Comparison of ENCODE assay signal across 12 mouse cellular contexts in the genomic region with DNA sequence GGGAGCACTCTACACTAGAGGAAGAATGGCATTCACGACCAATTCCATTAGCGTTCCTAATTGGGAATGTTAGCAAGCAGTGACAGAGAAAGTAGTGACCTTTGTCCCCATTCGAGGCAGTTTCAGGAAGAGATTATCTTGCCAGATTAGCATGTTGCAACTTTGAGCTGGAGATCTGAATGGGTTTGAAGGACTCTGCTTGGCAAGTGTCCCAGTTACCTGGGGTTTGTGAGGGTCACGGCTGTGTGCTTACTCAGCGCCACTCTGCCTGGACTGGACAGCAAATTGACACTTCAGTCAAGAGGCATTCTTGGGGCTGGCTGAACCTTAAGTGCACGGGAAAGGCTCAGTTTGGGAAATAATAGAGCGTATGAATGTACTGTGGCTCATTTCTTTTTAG. TPM values are rescaled to one million over a fixed set of nuclear protein-coding genes. Genes with fewer than 3 reads are reported as not detected.
A peak's percentile ranks its signal among the peaks of the same experiment; 100 is the strongest.
DNase-seq lines count a peak whose midpoint lies in the region; ATAC-seq and TF ChIP-seq lines count a peak whose summit lies in the region.
"Had no signal": no experiment of that assay in that cellular context is flagged by ENCODE, and none has a peak within 500 bp of the region (broad histone marks: within the 10 kb centered on the region; RNA-seq: fewer than 3 reads in every experiment).

No protein-coding gene starts in this region.

- 23% methylated on average over 7 of the region's 7 CpGs for WGBS in hindbrain, postnatal 0 days
- WGBS in hindbrain, embryonic 14.5 days = 29% methylated on average over 7 of the region's 7 CpGs
- WGBS in forebrain, embryonic 16.5 days = 14% methylated on average over 7 of the region's 7 CpGs
- 19% methylated on average over 7 of the region's 7 CpGs for WGBS in lung, embryonic 15.5 days

- DNase-seq in hindbrain, postnatal 0 days (ENCODE audit: low spot score) = peak; percentile 32
- DNase-seq in hindbrain, embryonic 14.5 days (ENCODE audit: low spot score) = no peak
- peak; percentile 76 for DNase-seq in adrenal gland, adult 8-10 months
- DNase-seq in left cerebral cortex, postnatal 10 days (ENCODE audit: extremely low spot score in 1 of 2, low spot score in 2 of 2) = no peak
- DNase-seq in layer of hippocampus, postnatal 10 days (ENCODE audit: low spot score in 2 of 2) = no peak
- DNase-seq: thymus, postnatal 36 days had no signal

- H3K4me3 ChIP-seq in hindbrain, postnatal 0 days (ENCODE audit: low read length) = no peak overlapping the region
- H3K4me3 ChIP-seq in hindbrain, embryonic 14.5 days (replicated peaks; ENCODE audit: low read length) = no peak overlapping the region
- H3K4me3 ChIP-seq in forebrain, embryonic 16.5 days (replicated peaks; ENCODE audit: low read length) = no peak overlapping the region
- H3K4me3 ChIP-seq in lung, embryonic 15.5 days = no peak overlapping the region
- H3K4me3 ChIP-seq: left cerebral cortex, adult 2 months; neural tube, embryonic 12.5 days had no signal

- no peaks in the 10 kb centered on the region for H3K27me3 ChIP-seq in hindbrain, postnatal 0 days (ENCODE audit: insufficient read depth, low read length)
- H3K27me3 ChIP-seq in hindbrain, embryonic 14.5 days (ENCODE audit: control insufficient read depth, insufficient read depth, low read length) = no peaks in the 10 kb centered on the region
- no peaks in the 10 kb centered on the region for H3K27me3 ChIP-seq in forebrain, embryonic 16.5 days (replicated peaks; ENCODE audit: control insufficient read depth, insufficient read depth, low read length)
- H3K27me3 ChIP-seq in lung, embryonic 15.5 days = no peaks in the 10 kb centered on the region
- H3K27me3 ChIP-seq: neural tube, embryonic 12.5 days had no signal

- no peak overlapping the region for H3K4me2 ChIP-seq in hindbrain, postnatal 0 days (ENCODE audit: low read depth, low read length)
- no peak overlapping the region for H3K4me2 ChIP-seq in hindbrain, embryonic 14.5 days (replicated peaks)
- H3K4me2 ChIP-seq in forebrain, embryonic 16.5 days (ENCODE audit: low read length) = no peak overlapping the region
- H3K4me2 ChIP-seq in lung, embryonic 15.5 days = no peak overlapping the region
- H3K4me2 ChIP-seq: neural tube, embryonic 12.5 days had no signal

- H3K4me1 ChIP-seq in hindbrain, postnatal 0 days (ENCODE audit: insufficient read depth, low read length) = peaks cover 41% of the 10 kb centered on the region
- H3K4me1 ChIP-seq in hindbrain, embryonic 14.5 days (replicated peaks; ENCODE audit: control insufficient read depth, insufficient read depth, low read length) = peaks cover 68% of the 10 kb centered on the region
- peaks cover 75% of the 10 kb centered on the region for H3K4me1 ChIP-seq in forebrain, embryonic 16.5 days (replicated peaks; ENCODE audit: control insufficient read depth, insufficient read depth, low read length)
- H3K4me1 ChIP-seq in lung, embryonic 15.5 days = peaks cover 88% of the 10 kb centered on the region

- no peak for ATAC-seq in hindbrain, postnatal 0 days
- no peak for ATAC-seq in hindbrain, embryonic 14.5 days (ENCODE audit: low FRiP score)
- no peak for ATAC-seq in forebrain, embryonic 16.5 days
- ATAC-seq in lung, embryonic 15.5 days (ENCODE audit: borderline replicate concordance, extremely low read depth, low FRiP score, low TSS enrichment) = peak; percentile 53; the same call in 1 of the 2 replicates
- ATAC-seq in cerebellum, adult (ENCODE audit: insufficient number of reproducible peaks, low FRiP score, low TSS enrichment) = no peak

- intact Hi-C loops in left cerebral cortex, postnatal 10 days (cut with DNase I) = loop anchor here (5.0 kb wide), 1 partner anchor 326 kb away; no protein-coding TSS in a partner anchor

- TF ChIP-seq CTCF in hindbrain, postnatal 0 days (IDR thresholded peaks at IDR 0.05; ENCODE audit: low read depth) = no peak

- H3K36me3 ChIP-seq in hindbrain, postnatal 0 days (ENCODE audit: insufficient read depth, low read length) = no peaks in the 10 kb centered on the region
- H3K36me3 ChIP-seq in hindbrain, embryonic 14.5 days (replicated peaks; ENCODE audit: control insufficient read depth, insufficient read depth) = no peaks in the 10 kb centered on the region
- H3K36me3 ChIP-seq in forebrain, embryonic 16.5 days (ENCODE audit: control insufficient read depth, insufficient read depth) = no peaks in the 10 kb centered on the region
- H3K36me3 ChIP-seq in lung, embryonic 15.5 days = no peaks in the 10 kb centered on the region

- no peaks in the 10 kb centered on the region for H3K9me3 ChIP-seq in hindbrain, postnatal 0 days (ENCODE audit: low read length)
- H3K9me3 ChIP-seq in hindbrain, embryonic 14.5 days (ENCODE audit: control insufficient read depth, low read length) = no peaks in the 10 kb centered on the region
- no peaks in the 10 kb centered on the region for H3K9me3 ChIP-seq in forebrain, embryonic 16.5 days (ENCODE audit: control insufficient read depth, low read length)
- no peaks in the 10 kb centered on the region for H3K9me3 ChIP-seq in lung, embryonic 15.5 days
- H3K9me3 ChIP-seq: neural tube, embryonic 12.5 days had no signal

- no peak overlapping the region for H3K9ac ChIP-seq in hindbrain, postnatal 0 days (replicated peaks; ENCODE audit: low read length)
- H3K9ac ChIP-seq in hindbrain, embryonic 14.5 days = no peak overlapping the region
- no peak overlapping the region; the same call in 1 of the 2 replicates for H3K9ac ChIP-seq in forebrain, embryonic 16.5 days (replicated peaks; ENCODE audit: low read depth, low read length)
- H3K9ac ChIP-seq in lung, embryonic 15.5 days = no peak overlapping the region
- H3K9ac ChIP-seq: neural tube, embryonic 12.5 days had no signal

- H3K27ac ChIP-seq in hindbrain, postnatal 0 days = no peak overlapping the region
- H3K27ac ChIP-seq in hindbrain, embryonic 14.5 days = no peak overlapping the region
- H3K27ac ChIP-seq in forebrain, embryonic 16.5 days (ENCODE audit: low read length) = peak overlapping the region; percentile 19; the same call in 1 of the 2 replicates
- 0 out of 2 replicates have a peak overlapping the region, but pooled peaks have one; percentile 13 for H3K27ac ChIP-seq in lung, embryonic 15.5 days
- H3K27ac ChIP-seq: left cerebral cortex, adult 2 months; neural tube, embryonic 12.5 days had no signal

RNA-seq across cellular contexts. Expression of a gene that starts 8.2 kb away (rescaled TPM):
- total RNA-seq in hindbrain, postnatal 0 days (2014; rRNA removed) = 11.7 and 13.9 TPM in 2 replicates
- 12.6 and 14.7 TPM in 2 replicates for polyA plus RNA-seq in hindbrain, postnatal 0 days (2015; fragmentation: Nextera tagmentation; extraction: Ambion mirVana)
- 27.7 and 31.5 TPM in 2 replicates for polyA plus RNA-seq in hindbrain, embryonic 14.5 days (2014; fragmentation: Nextera tagmentation; extraction: Ambion mirVana)
- total RNA-seq in adrenal gland, adult 8-10 months (2022) = 1 to 10 TPM; 2.8 to 3.3 (median 3.0) TPM
- 32.7 and 33.3 TPM in 2 replicates for polyA plus RNA-seq in forebrain, embryonic 16.5 days (2015; fragmentation: Nextera tagmentation; extraction: Ambion mirVana)
- 8.7 and 10.5 TPM in 2 replicates for polyA plus RNA-seq in lung, embryonic 15.5 days (2015; fragmentation: Nextera tagmentation; extraction: Ambion mirVana)
- 10 to 100 TPM; 21.4 to 29.7 TPM for total RNA-seq in left cerebral cortex, postnatal 10 days (2021)
- total RNA-seq in layer of hippocampus, postnatal 10 days (2021) = 10 to 100 TPM; 23.8 to 29.4 TPM
- total RNA-seq: MEL had no signal

Comparison
In these comparisons a context has a peak if more than half of its experiments do, and no peak if none do; other contexts are left out.
1. DNase-seq: peak in hindbrain, postnatal 0 days (single experiment) and adrenal gland, adult 8-10 months (single experiment); none in hindbrain, embryonic 14.5 days (single experiment), left cerebral cortex, postnatal 10 days (0 of 2) and layer of hippocampus, postnatal 10 days (0 of 2).
2. H3K27ac ChIP-seq: peak in forebrain, embryonic 16.5 days (single experiment) and lung, embryonic 15.5 days (single experiment); none in hindbrain, postnatal 0 days (single experiment) and hindbrain, embryonic 14.5 days (single experiment).